ENCODE assay signal across 8 mouse cellular contexts in genomic region chr3:52104208-52104607, GRCm38 (mm10). TPM values are rescaled to one million over a fixed set of nuclear protein-coding genes. Genes with fewer than 3 reads are reported as not detected.
DNase-seq lines count a peak whose midpoint lies in the region; ATAC-seq and TF ChIP-seq lines count a peak whose summit lies in the region.

No protein-coding gene starts in this region.

- DNase-seq in lung, postnatal 36 days: no peak
- no peak for DNase-seq in embryo, embryonic 9.5 days (ENCODE audit: extremely low spot score)
- DNase-seq in left cerebral cortex, postnatal 4 days: no peak

- H3K27ac ChIP-seq in lung, embryonic 15.5 days: peak overlapping the region; percentile 99
- peak overlapping the region; percentile 98 for H3K27ac ChIP-seq in embryonic facial prominence, embryonic 15.5 days (replicated peaks)
- peak overlapping the region; percentile 97 for H3K27ac ChIP-seq in intestine, postnatal 0 days (ENCODE audit: low read depth, low read length)
- peak overlapping the region; percentile 100 for H3K27ac ChIP-seq in neural tube, embryonic 15.5 days (replicated peaks)

- no peaks in the 10 kb centered on the region for H3K36me3 ChIP-seq in lung, embryonic 15.5 days
- H3K36me3 ChIP-seq in embryonic facial prominence, embryonic 15.5 days: no peaks in the 10 kb centered on the region
- H3K36me3 ChIP-seq in intestine, postnatal 0 days (ENCODE audit: control insufficient read depth, insufficient read depth): no peaks in the 10 kb centered on the region
- H3K36me3 ChIP-seq in neural tube, embryonic 15.5 days: no peaks in the 10 kb centered on the region

- no peak for ATAC-seq in lung, embryonic 15.5 days (ENCODE audit: borderline replicate concordance, extremely low read depth, low FRiP score, low TSS enrichment)
- no peak for ATAC-seq in embryonic facial prominence, embryonic 15.5 days (ENCODE audit: insufficient number of reproducible peaks, low FRiP score, low TSS enrichment, low read depth)
- ATAC-seq in intestine, postnatal 0 days: no peak
- ATAC-seq in neural tube, embryonic 15.5 days (ENCODE audit: low FRiP score): no peak
- no peak for ATAC-seq in granulocyte monocyte progenitor cell, adult 5-6 weeks (replicated peaks; ENCODE audit: poor library complexity, severe bottlenecking)

- H3K9me3 ChIP-seq in lung, embryonic 15.5 days: no peaks in the 10 kb centered on the region
- no peaks in the 10 kb centered on the region for H3K9me3 ChIP-seq in embryonic facial prominence, embryonic 15.5 days (replicated peaks)
- H3K9me3 ChIP-seq in intestine, postnatal 0 days (ENCODE audit: control insufficient read depth): no peaks in the 10 kb centered on the region
- no peaks in the 10 kb centered on the region for H3K9me3 ChIP-seq in neural tube, embryonic 15.5 days (replicated peaks)

- H3K4me3 ChIP-seq in lung, embryonic 15.5 days: peak overlapping the region; percentile 74
- H3K4me3 ChIP-seq in embryonic facial prominence, embryonic 15.5 days (replicated peaks): peak overlapping the region; percentile 76
- peak overlapping the region; percentile 83 for H3K4me3 ChIP-seq in intestine, postnatal 0 days (ENCODE audit: low read depth, low read length)
- H3K4me3 ChIP-seq in neural tube, embryonic 15.5 days (replicated peaks): peak overlapping the region; percentile 86

- no peaks in the 10 kb centered on the region for H3K27me3 ChIP-seq in lung, embryonic 15.5 days
- no peaks in the 10 kb centered on the region for H3K27me3 ChIP-seq in embryonic facial prominence, embryonic 15.5 days
- H3K27me3 ChIP-seq in intestine, postnatal 0 days (replicated peaks; ENCODE audit: control insufficient read depth, insufficient read depth, low read length): no peaks in the 10 kb centered on the region
- no peaks in the 10 kb centered on the region for H3K27me3 ChIP-seq in neural tube, embryonic 15.5 days (replicated peaks)

- peak overlapping the region; percentile 77 for H3K4me2 ChIP-seq in lung, embryonic 15.5 days
- peak overlapping the region; percentile 93 for H3K4me2 ChIP-seq in embryonic facial prominence, embryonic 15.5 days (replicated peaks)
- peak overlapping the region; percentile 96 for H3K4me2 ChIP-seq in intestine, postnatal 0 days (replicated peaks; ENCODE audit: low read depth)
- peak overlapping the region; percentile 88 for H3K4me2 ChIP-seq in neural tube, embryonic 15.5 days

- peak overlapping the region; percentile 87 for H3K9ac ChIP-seq in lung, embryonic 15.5 days
- H3K9ac ChIP-seq in embryonic facial prominence, embryonic 15.5 days: peak overlapping the region; percentile 70
- H3K9ac ChIP-seq in intestine, postnatal 0 days (ENCODE audit: low read depth, low read length): peak overlapping the region; percentile 71
- peak overlapping the region; percentile 87 for H3K9ac ChIP-seq in neural tube, embryonic 15.5 days (replicated peaks)

- no peak for TF ChIP-seq CTCF in intestine, postnatal 0 days (IDR thresholded peaks at IDR 0.05; ENCODE audit: low read depth)

- H3K4me1 ChIP-seq in lung, embryonic 15.5 days: peaks cover 24% of the 10 kb centered on the region
- peaks cover 5% of the 10 kb centered on the region; the same call in 1 of the 2 replicates for H3K4me1 ChIP-seq in embryonic facial prominence, embryonic 15.5 days
- no peaks in the 10 kb centered on the region for H3K4me1 ChIP-seq in intestine, postnatal 0 days (replicated peaks; ENCODE audit: control insufficient read depth, insufficient read depth, low read length)
- H3K4me1 ChIP-seq in neural tube, embryonic 15.5 days: peaks cover 16% of the 10 kb centered on the region

- intact Hi-C loops in left cerebral cortex, postnatal 4 days (cut with DNase I): loop anchor here (5.0 kb wide), 1 partner anchor 402 kb away; no protein-coding TSS in a partner anchor

- 1% methylated on average over 16 of the region's 16 CpGs for WGBS in lung, embryonic 15.5 days
- WGBS in embryonic facial prominence, embryonic 15.5 days: 1% methylated on average over 16 of the region's 16 CpGs
- WGBS in intestine, postnatal 0 days: under 1% methylated on average over 16 of the region's 16 CpGs
- under 1% methylated on average over 16 of the region's 16 CpGs for WGBS in neural tube, embryonic 15.5 days

RNA-seq across cellular contexts. Expression of gene Maml3, which starts 0.7 kb away (rescaled TPM):
- polyA plus RNA-seq in lung, embryonic 15.5 days (2015; fragmentation: Nextera tagmentation; extraction: Ambion mirVana): 7.4 and 8.4 TPM in 2 replicates
- 6.5 TPM in 2 replicates for polyA plus RNA-seq in embryonic facial prominence, embryonic 15.5 days (2015; fragmentation: Nextera tagmentation; extraction: Ambion mirVana)
- 2.0 and 2.1 TPM in 2 replicates for polyA plus RNA-seq in intestine, postnatal 0 days (2015; fragmentation: Nextera tagmentation; extraction: Ambion mirVana)
- 7.6 and 8.3 TPM in 2 replicates for polyA plus RNA-seq in neural tube, embryonic 15.5 days (2015; fragmentation: Nextera tagmentation; extraction: Ambion mirVana)
- total RNA-seq in granulocyte monocyte progenitor cell, adult 5-6 weeks (2014; fragmentation: Nextera tagmentation): 12.3 and 16.3 TPM in 2 replicates
- total RNA-seq in granulocyte monocyte progenitor cell, adult 5-6 weeks (2017): 4.7 and 4.9 TPM in 2 replicates
- 1 to 10 TPM; 7.4 to 7.5 TPM for total RNA-seq in left cerebral cortex, postnatal 4 days (2021)
